15 mouse cellular contexts compared by ENCODE assay signal in genomic region chr14:25135371-25135770, GRCm38 (mm10).
DNase-seq lines count a peak whose midpoint lies in the region; ATAC-seq and TF ChIP-seq lines count a peak whose summit lies in the region.
"Had no signal": no experiment of that assay in that cellular context is flagged by ENCODE, and none has a peak within 500 bp of the region (broad histone marks: within the 10 kb centered on the region; RNA-seq: fewer than 3 reads in every experiment).

No protein-coding gene starts in this region.

- H3K9ac ChIP-seq in hindbrain, embryonic 13.5 days, result no peak overlapping the region
- H3K9ac ChIP-seq in hindbrain, embryonic 11.5 days (ENCODE audit: low read depth, low read length), result no peak overlapping the region
- H3K9ac ChIP-seq in lung, embryonic 14.5 days, result no peak overlapping the region
- no peak overlapping the region for H3K9ac ChIP-seq in hindbrain, embryonic 16.5 days (ENCODE audit: low read depth, low read length)
- H3K9ac ChIP-seq: heart, embryonic 12.5 days; lung, embryonic 15.5 days; midbrain, embryonic 12.5 days had no signal

- peaks cover 21% of the 10 kb centered on the region for H3K4me1 ChIP-seq in hindbrain, embryonic 13.5 days (replicated peaks)
- H3K4me1 ChIP-seq in hindbrain, embryonic 11.5 days (replicated peaks; ENCODE audit: control insufficient read depth, insufficient read depth, low read length), result no peaks in the 10 kb centered on the region
- peaks cover 7% of the 10 kb centered on the region for H3K4me1 ChIP-seq in lung, embryonic 14.5 days (ENCODE audit: insufficient read depth)
- H3K4me1 ChIP-seq in hindbrain, embryonic 16.5 days (ENCODE audit: control insufficient read depth, insufficient read depth, low read depth, low read length), result peaks cover 14% of the 10 kb centered on the region

- no peak for TF ChIP-seq POLR2A in brain, embryonic 14.5 days (IDR thresholded peaks at IDR 0.05; ENCODE audit: borderline replicate concordance, extremely low read depth, insufficient read depth, insufficient read length, poor library complexity, severe bottlenecking)

- no peak for TF ChIP-seq CTCF in lung, embryonic 14.5 days (IDR thresholded peaks at IDR 0.05; ENCODE audit: low read depth)
- no peak for TF ChIP-seq CTCF in brain, embryonic 14.5 days (IDR thresholded peaks at IDR 0.05; ENCODE audit: borderline replicate concordance, extremely low read depth, insufficient read depth, insufficient read length)

- no peak overlapping the region for H3K4me2 ChIP-seq in hindbrain, embryonic 13.5 days
- no peak overlapping the region for H3K4me2 ChIP-seq in hindbrain, embryonic 11.5 days (replicated peaks; ENCODE audit: low read depth, low read length)
- H3K4me2 ChIP-seq in lung, embryonic 14.5 days, result no peak overlapping the region
- H3K4me2 ChIP-seq in hindbrain, embryonic 16.5 days (ENCODE audit: low read length), result no peak overlapping the region
- H3K4me2 ChIP-seq: heart, embryonic 12.5 days; lung, embryonic 15.5 days; midbrain, embryonic 12.5 days had no signal

- H3K27me3 ChIP-seq in hindbrain, embryonic 13.5 days, result 0 out of 2 replicates have a peak, but pooled peaks cover 5% of the 10 kb centered on the region
- no peaks in the 10 kb centered on the region for H3K27me3 ChIP-seq in hindbrain, embryonic 11.5 days (ENCODE audit: control insufficient read depth, insufficient read depth, low read length)
- H3K27me3 ChIP-seq in lung, embryonic 14.5 days (ENCODE audit: insufficient read depth, low read length), result no peaks in the 10 kb centered on the region
- H3K27me3 ChIP-seq in hindbrain, embryonic 16.5 days (replicated peaks; ENCODE audit: control insufficient read depth, insufficient read depth, low read length), result no peaks in the 10 kb centered on the region
- H3K27me3 ChIP-seq: heart, embryonic 12.5 days; lung, embryonic 15.5 days; midbrain, embryonic 12.5 days had no signal

- no peaks in the 10 kb centered on the region for H3K36me3 ChIP-seq in hindbrain, embryonic 13.5 days
- H3K36me3 ChIP-seq in hindbrain, embryonic 11.5 days (ENCODE audit: control insufficient read depth, insufficient read depth, low read length), result no peaks in the 10 kb centered on the region
- H3K36me3 ChIP-seq in lung, embryonic 14.5 days (ENCODE audit: insufficient read depth), result no peaks in the 10 kb centered on the region
- H3K36me3 ChIP-seq in hindbrain, embryonic 16.5 days (ENCODE audit: control insufficient read depth, insufficient read depth, low read length), result no peaks in the 10 kb centered on the region
- H3K36me3 ChIP-seq: lung, embryonic 15.5 days; midbrain, embryonic 12.5 days had no signal

- peak overlapping the region; percentile 72 for H3K27ac ChIP-seq in hindbrain, embryonic 13.5 days
- no peak overlapping the region for H3K27ac ChIP-seq in hindbrain, embryonic 11.5 days (ENCODE audit: low read depth, low read length)
- H3K27ac ChIP-seq in lung, embryonic 14.5 days (ENCODE audit: low read depth), result no peak overlapping the region
- peak overlapping the region; percentile 72 for H3K27ac ChIP-seq in hindbrain, embryonic 16.5 days (ENCODE audit: low read depth, low read length)
- H3K27ac ChIP-seq: lung, embryonic 15.5 days; midbrain, embryonic 12.5 days had no signal

- DNase-seq in hindbrain, embryonic 11.5 days (ENCODE audit: low spot score), result no peak
- DNase-seq in lung, embryonic 14.5 days, result peak; percentile 48
- DNase-seq in lung, adult 18-20 months, result no peak
- peak; percentile 77 for DNase-seq in brain, embryonic 14.5 days (ENCODE audit: low read depth)
- no peak for DNase-seq in kidney, postnatal 14 days
- DNase-seq: adrenal gland, adult 2 months; B cell, adult 2 months; cerebellum, adult 9-10 months; gastrocnemius, postnatal 36 days; spleen, adult 18-20 months had no signal

- H3K4me3 ChIP-seq in hindbrain, embryonic 13.5 days, result no peak overlapping the region
- no peak overlapping the region for H3K4me3 ChIP-seq in hindbrain, embryonic 11.5 days (ENCODE audit: low read depth, low read length)
- H3K4me3 ChIP-seq in lung, embryonic 14.5 days (ENCODE audit: low read depth, low read length), result no peak overlapping the region
- no peak overlapping the region for H3K4me3 ChIP-seq in hindbrain, embryonic 16.5 days (ENCODE audit: low read length)
- H3K4me3 ChIP-seq: heart, embryonic 12.5 days; lung, embryonic 15.5 days; midbrain, embryonic 12.5 days had no signal

- ATAC-seq in hindbrain, embryonic 13.5 days (ENCODE audit: low FRiP score), result peak; percentile 34; the same call in 1 of the 2 replicates
- ATAC-seq in hindbrain, embryonic 11.5 days (ENCODE audit: low FRiP score), result no peak
- ATAC-seq in lung, embryonic 14.5 days (ENCODE audit: insufficient read depth), result no peak
- peak; percentile 69 for ATAC-seq in hindbrain, embryonic 16.5 days

- no peaks in the 10 kb centered on the region for H3K9me3 ChIP-seq in hindbrain, embryonic 13.5 days
- no peaks in the 10 kb centered on the region for H3K9me3 ChIP-seq in hindbrain, embryonic 11.5 days (ENCODE audit: control insufficient read depth, low read length)
- no peaks in the 10 kb centered on the region for H3K9me3 ChIP-seq in lung, embryonic 14.5 days (ENCODE audit: low read depth, low read length)
- no peaks in the 10 kb centered on the region for H3K9me3 ChIP-seq in hindbrain, embryonic 16.5 days (ENCODE audit: control insufficient read depth, low read length)
- H3K9me3 ChIP-seq: lung, embryonic 15.5 days; midbrain, embryonic 12.5 days had no signal

- WGBS in hindbrain, embryonic 13.5 days, result 58% methylated on average over 3 of the region's 3 CpGs
- 78% methylated on average over 3 of the region's 3 CpGs for WGBS in hindbrain, embryonic 11.5 days
- 58% methylated on average over 3 of the region's 3 CpGs for WGBS in lung, embryonic 14.5 days
- 42% methylated on average over 3 of the region's 3 CpGs for WGBS in hindbrain, embryonic 16.5 days

Comparison
In these comparisons a context has a peak if more than half of its experiments do, and no peak if none do; other contexts are left out.
1. ATAC-seq: peak in hindbrain, embryonic 13.5 days (single experiment) and hindbrain, embryonic 16.5 days (single experiment); none in hindbrain, embryonic 11.5 days (single experiment) and lung, embryonic 14.5 days (single experiment).
2. H3K27ac ChIP-seq: peak in hindbrain, embryonic 13.5 days (single experiment) and hindbrain, embryonic 16.5 days (single experiment); none in hindbrain, embryonic 11.5 days (single experiment) and lung, embryonic 14.5 days (single experiment).
3. DNase-seq: peak in lung, embryonic 14.5 days (single experiment) and brain, embryonic 14.5 days (single experiment); none in hindbrain, embryonic 11.5 days (single experiment), lung, adult 18-20 months (0 of 2) and kidney, postnatal 14 days (single experiment).